Mouse (Mus musculus): ENCODE data around the gene Cacna1a.

Cacna1a gene

GRCm38 (mm10) chr8:84388275-84388674 lies at the start of gene Cacna1a:
Gene Cacna1a (plus strand): TSS chr8:84388440.
- no peak for DNase-seq (ENCODE audit: low spot score in 2 of 2)

GRCm38 (mm10) chr8:84338493-84338892 lies 49.7 kb upstream of the Cacna1a start:
- peak; percentile 38 to 46 for DNase-seq (ENCODE audit: low spot score in 2 of 2)

GRCm38 (mm10) chr8:84339320-84339719 lies 48.9 kb upstream of the Cacna1a start:
- no peak for DNase-seq (ENCODE audit: low spot score in 2 of 2)

DNA sequence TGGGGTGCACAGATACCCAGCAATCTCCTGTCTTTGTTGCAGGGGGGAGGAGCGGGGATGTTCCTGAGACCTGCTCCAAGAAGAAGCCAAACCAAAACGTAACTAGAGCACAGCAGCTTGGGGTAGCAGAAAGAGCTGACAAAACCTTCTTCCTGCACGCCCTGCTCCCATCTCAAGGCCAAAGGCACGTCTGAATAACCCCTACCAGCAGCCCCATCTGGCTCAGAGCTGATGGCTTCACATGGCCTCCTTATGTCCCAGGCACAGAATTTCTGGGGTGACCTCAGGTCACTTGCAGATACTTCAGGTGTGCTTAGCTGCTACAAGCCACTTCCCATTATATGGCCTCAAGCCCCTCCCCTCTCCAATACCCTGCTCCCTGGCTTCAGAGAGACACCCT lies 48.4 kb upstream of the Cacna1a start:
- no peak for DNase-seq (ENCODE audit: low spot score in 2 of 2)

- no peak for DNase-seq (ENCODE audit: low spot score in 2 of 2)
Measured at GRCm38 (mm10) chr8:84340671-84341070, 47.6 kb upstream of the Cacna1a start.

DNA sequence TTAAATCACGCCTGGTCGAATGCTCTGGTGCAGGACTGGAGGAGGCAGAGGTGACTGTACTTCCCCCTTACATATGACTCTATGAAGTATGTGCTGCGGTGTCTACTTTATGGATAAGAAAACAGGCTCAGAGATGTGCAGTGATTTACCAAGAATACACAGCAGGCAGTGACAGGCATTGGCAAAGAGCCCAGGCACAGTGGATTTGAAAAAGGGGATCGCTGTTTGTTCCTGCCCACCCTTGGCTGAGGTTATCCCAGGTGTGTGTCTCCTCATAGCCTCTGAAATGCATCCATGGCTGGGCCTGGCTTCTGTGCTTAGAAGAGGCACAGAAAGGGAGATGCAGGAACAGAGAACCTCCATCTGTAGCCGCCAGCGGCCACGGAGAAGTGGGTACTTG lies 42.7 kb upstream of the Cacna1a start:
- no peak for DNase-seq (ENCODE audit: low spot score in 2 of 2)

DNA sequence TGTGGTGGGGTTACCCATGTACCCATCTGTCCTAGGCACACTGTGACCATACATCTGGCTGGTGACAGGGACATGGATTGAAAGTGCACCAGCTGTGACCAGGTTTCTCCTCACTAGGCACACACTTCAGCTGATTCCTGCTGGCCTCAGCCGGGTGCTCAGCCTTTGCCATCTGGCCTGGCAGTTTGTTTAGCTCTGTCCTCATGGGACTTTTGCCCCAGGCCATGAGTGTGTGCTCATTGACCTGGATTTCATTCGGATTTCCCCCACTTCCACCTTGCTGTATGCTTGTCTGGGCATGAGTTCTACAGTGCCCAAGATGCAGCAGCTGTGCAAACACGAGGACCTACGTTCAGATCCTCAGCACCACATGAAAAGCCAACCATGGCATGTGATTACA lies 41.8 kb upstream of the Cacna1a start:
- no peak for DNase-seq (ENCODE audit: low spot score in 2 of 2)

DNA sequence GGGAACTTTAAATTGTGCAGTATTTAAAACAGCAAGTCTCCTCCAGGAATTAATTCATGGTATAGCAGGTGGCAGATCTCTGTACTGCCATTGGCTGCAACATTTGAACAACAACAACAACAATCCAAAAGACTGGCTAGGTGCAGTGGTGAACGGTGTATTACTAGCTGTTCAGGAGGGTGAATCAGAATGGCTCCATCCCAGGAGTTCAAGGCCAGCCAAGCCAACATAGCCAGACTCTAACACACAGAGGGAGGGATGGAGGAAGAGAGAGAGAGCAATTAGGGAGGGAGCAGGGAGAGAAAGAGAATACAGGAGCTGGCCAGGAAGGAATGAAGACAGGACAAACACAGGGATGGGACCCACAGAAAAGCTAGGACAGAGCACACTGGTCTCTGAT lies 38.7 kb upstream of the Cacna1a start:
- no peak for DNase-seq (ENCODE audit: low spot score in 2 of 2)

- no peak for DNase-seq (ENCODE audit: low spot score in 2 of 2)
Measured at GRCm38 (mm10) chr8:84350960-84351359, 37.3 kb upstream of the Cacna1a start.

GRCm38 (mm10) chr8:84356482-84356881 lies 31.8 kb upstream of the Cacna1a start:
- no peak for DNase-seq (ENCODE audit: low spot score in 2 of 2)

DNA sequence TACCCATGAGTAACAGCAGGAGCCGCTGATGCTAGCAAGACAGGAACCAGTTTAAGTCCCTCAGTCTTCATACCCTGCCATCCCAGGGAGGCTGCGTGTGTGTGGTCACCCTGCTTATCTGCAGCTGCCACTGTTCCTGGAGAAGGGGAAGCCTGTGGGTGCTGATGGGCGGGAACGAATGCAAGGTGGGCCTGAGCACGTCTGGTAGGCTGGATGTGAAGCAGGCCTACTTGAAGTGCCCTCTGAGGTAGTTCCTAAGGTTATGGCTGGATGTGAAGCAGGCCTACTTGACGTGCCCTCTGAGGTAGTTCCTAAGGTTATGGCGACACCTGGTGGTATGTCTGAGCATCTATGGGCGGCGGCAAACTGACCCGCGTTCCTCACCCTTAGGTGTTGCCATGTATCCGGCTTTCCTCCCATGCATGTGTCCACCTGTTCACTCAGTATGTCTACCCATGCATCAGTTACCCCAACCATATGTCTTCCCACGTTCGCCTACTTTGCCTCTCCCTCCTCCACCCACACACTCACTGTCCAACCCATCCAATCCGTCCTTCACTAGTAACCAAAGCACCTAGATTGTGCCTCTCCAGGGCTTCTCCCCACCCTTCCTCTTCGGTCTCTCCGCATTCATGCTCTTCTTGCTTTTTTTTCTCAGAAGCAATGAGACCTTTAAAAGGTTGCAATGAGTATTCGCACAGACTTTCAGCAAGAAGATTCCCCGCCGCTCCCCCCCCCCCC lies 30.4 kb upstream of the Cacna1a start:
- peak; percentile 78 to 79 for DNase-seq (ENCODE audit: low spot score in 2 of 2)

- DNase-seq (ENCODE audit: low spot score in 2 of 2): peak; percentile 84 to 87
Measured at GRCm38 (mm10) chr8:84363428-84364134, 24.7 kb upstream of the Cacna1a start.

DNA sequence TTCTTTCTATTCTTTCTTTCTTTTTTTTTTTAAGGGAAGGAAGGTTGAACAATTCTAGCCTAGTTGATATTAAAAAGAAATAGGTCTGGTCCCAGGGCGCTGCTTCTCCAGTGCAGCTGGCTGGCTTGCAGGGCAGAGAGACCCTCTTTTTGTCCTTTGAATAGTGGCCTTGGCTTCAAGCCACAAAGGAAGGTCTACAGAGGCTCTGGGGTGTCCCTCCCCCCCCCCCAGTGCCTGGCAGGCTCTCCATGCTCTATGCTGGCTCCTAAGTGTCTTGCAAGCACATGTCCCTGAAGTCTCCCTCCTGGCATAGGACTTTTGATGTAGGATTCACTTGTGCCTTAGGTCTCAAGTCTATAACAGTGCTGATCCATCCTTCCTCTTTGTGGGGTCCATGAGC lies 23.0 kb upstream of the Cacna1a start:
- DNase-seq (ENCODE audit: low spot score in 2 of 2): no peak

DNA sequence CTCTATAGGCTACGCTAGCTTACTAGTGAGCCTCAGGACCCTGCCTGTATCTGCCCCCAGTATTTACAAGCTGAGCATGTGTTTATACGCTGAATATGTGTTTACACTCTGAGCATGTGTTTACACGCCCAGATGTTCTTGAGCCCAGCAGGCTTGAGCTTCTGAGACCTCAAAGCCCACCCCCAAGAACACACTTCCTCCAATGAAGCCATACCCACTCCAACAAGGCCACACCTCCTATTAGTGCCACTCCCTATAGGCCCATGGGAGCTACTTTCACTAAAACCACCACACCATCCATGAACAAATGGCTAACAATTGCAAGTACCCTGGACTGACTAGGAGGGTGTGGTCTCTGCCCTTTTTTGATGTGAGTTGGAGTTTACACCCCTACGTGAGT lies 17.3 kb upstream of the Cacna1a start:
- DNase-seq (ENCODE audit: low spot score in 2 of 2): no peak

DNA sequence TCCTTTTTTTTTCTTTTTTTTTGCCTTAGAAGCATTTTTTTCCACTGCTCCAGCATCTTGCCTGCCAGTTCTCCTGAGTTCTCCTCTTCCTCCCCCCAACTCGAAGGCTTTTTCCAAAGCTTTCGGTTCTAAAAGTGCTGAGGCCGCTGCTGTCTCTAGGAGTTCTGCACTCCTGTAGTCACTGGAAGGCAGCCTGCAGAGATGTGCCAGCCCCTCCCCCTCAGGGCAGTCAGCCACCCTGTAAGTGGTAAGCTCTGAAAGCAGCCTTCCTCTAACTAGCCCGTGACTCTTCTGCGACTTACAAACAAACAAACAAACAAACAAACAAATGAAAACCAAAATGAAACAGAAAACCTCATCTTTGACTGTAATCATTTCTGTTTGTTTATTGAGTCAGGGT lies 13.2 kb upstream of the Cacna1a start:
- DNase-seq (ENCODE audit: low spot score in 2 of 2): peak in 1 of 2 experiments; percentile 24

DNA sequence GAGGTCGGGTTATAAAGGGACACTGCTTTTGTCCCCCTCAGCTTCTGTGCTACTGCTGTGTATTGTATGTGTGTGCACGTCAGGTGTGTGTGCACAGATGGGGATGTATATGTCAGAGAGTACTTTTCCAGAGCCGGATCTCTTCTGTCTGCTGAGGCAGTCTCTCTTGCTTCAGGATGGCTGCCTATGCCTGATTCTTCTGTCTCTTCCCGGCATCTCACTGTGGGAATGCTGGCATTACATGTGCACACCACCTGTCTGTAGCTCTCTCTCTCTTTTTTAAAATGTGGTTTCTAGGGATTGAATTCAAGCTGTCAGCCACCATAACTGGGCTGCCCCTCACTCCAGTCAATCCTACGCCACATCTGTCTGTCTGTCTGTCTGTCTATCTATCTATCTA lies 12.4 kb upstream of the Cacna1a start:
- DNase-seq (ENCODE audit: low spot score in 2 of 2): no peak

GRCm38 (mm10) chr8:84376564-84376963 lies 11.7 kb upstream of the Cacna1a start:
- DNase-seq (ENCODE audit: low spot score in 2 of 2): peak in 1 of 2 experiments; percentile 39

- no peak for DNase-seq (ENCODE audit: low spot score in 2 of 2)
Measured at GRCm38 (mm10) chr8:84381676-84382075, 6.6 kb upstream of the Cacna1a start.

GRCm38 (mm10) chr8:84388773-84389172 lies 533 bp downstream of the Cacna1a start:
- no peak for DNase-seq (ENCODE audit: low spot score in 2 of 2)

GRCm38 (mm10) chr8:84389173-84389572 lies 933 bp downstream of the Cacna1a start:
- DNase-seq (ENCODE audit: low spot score in 2 of 2): no peak

DNA sequence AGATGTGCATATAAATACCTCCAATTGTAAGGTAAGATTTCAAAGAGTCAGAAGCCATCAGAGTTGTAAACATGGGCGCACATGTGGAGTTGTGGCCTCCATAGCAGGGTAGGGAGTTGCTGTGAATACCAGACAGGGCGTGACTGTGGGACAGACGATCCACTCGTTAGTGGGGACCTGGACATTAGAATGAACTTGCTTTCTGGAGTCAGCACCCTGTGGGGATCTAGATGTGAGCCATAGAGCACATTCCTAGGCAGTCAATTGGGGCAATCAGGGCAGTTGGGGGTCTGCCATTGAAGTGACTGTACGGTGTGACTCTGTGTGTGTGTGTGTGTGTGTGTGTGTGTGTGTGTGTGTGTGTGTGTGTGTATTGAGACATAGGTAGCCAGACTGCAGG lies 3.4 kb downstream of the Cacna1a start:
- no peak for DNase-seq (ENCODE audit: low spot score in 2 of 2)

GRCm38 (mm10) chr8:84395751-84396457 lies 7.7 kb downstream of the Cacna1a start:
- no peak for DNase-seq (ENCODE audit: low spot score in 2 of 2)

Data from frontal cortex, postnatal 36 days (tissue).